Mouse (Mus musculus): Measurements from ENCODE around the gene Mrpl50. TPM values are rescaled to one million over a fixed set of nuclear protein-coding genes. Genes with fewer than 3 reads are reported as not detected.
A peak's percentile ranks its signal among the peaks of the same experiment; 100 is the strongest.
"Not testable (repeated sequence)": the region's sequence is repeated elsewhere in the genome, so short reads cannot be mapped to it uniquely, and the experiment has no call there.

Mrpl50 gene
- polyA plus RNA-seq, 1 experiment from 2014 or later = 81.0 TPM

- ATAC-seq = no peak
- Histone ChIP-seq H3K4me3 (ENCODE audit: low read depth, low read length) (no peak overlapping the region), H3K27me3 (replicated peaks; ENCODE audit: control insufficient read depth, insufficient read depth, low read length) (no peaks in the 10 kb centered on the region), H3K4me2 (ENCODE audit: low read length) (no peak overlapping the region), H3K9ac (ENCODE audit: low read length) (no peak overlapping the region), H3K36me3 (ENCODE audit: control insufficient read depth, insufficient read depth, low read length) (no peaks in the 10 kb centered on the region), H3K4me1 (ENCODE audit: control insufficient read depth, insufficient read depth, low read length) (no peaks in the 10 kb centered on the region), H3K9me3 (replicated peaks; ENCODE audit: control insufficient read depth, low read length) (no peaks in the 10 kb centered on the region), H3K27ac (ENCODE audit: low read depth, low read length) (no peak overlapping the region)
- DNase-seq (ENCODE audit: low spot score) = no peak
- WGBS = 65% methylated on average over 3 of the region's 3 CpGs
Measured at GRCm38 (mm10) chr4:49480896-49481295, 40.0 kb downstream of the Mrpl50 start.

GRCm38 (mm10) chr4:49480104-49480760, 40.7 kb downstream of the Mrpl50 start:
- H3K4me2 ChIP-seq (ENCODE audit: low read length) = no peak overlapping the region
- no peak overlapping the region for H3K4me3 ChIP-seq (ENCODE audit: low read depth, low read length)
- H3K27ac ChIP-seq (ENCODE audit: low read depth, low read length) = no peak overlapping the region
- 26% methylated on average over 21 of the region's 21 CpGs for WGBS
- ATAC-seq = no peak
- DNase-seq (ENCODE audit: low spot score) = peak; percentile 8
- H3K9me3 ChIP-seq (replicated peaks; ENCODE audit: control insufficient read depth, low read length) = no peaks in the 10 kb centered on the region
- H3K36me3 ChIP-seq (ENCODE audit: control insufficient read depth, insufficient read depth, low read length) = no peaks in the 10 kb centered on the region
- H3K27me3 ChIP-seq (replicated peaks; ENCODE audit: control insufficient read depth, insufficient read depth, low read length) = no peaks in the 10 kb centered on the region
- H3K9ac ChIP-seq (ENCODE audit: low read length) = no peak overlapping the region
- H3K4me1 ChIP-seq (ENCODE audit: control insufficient read depth, insufficient read depth, low read length) = no peaks in the 10 kb centered on the region

GRCm38 (mm10) chr4:49479035-49479434, 41.9 kb downstream of the Mrpl50 start:
- not testable (repeated sequence) for H3K4me1 ChIP-seq (ENCODE audit: control insufficient read depth, insufficient read depth, low read length); ATAC-seq; H3K4me2 ChIP-seq (ENCODE audit: low read length); DNase-seq (ENCODE audit: low spot score); H3K9ac ChIP-seq (ENCODE audit: low read length); H3K9me3 ChIP-seq (replicated peaks; ENCODE audit: control insufficient read depth, low read length); H3K4me3 ChIP-seq (ENCODE audit: low read depth, low read length); H3K36me3 ChIP-seq (ENCODE audit: control insufficient read depth, insufficient read depth, low read length); H3K27me3 ChIP-seq (replicated peaks; ENCODE audit: control insufficient read depth, insufficient read depth, low read length); H3K27ac ChIP-seq (ENCODE audit: low read depth, low read length)
- 16% methylated on average over 2 of the region's 2 CpGs for whole genome bisulfite sequencing

- no peaks in the 10 kb centered on the region for H3K27me3 ChIP-seq (replicated peaks; ENCODE audit: control insufficient read depth, insufficient read depth, low read length)
- ATAC-seq = peak; percentile 79; the same call in 1 of the 2 replicates
- H3K4me2 ChIP-seq (ENCODE audit: low read length) = peak overlapping the region; percentile 35
- H3K9me3 ChIP-seq (replicated peaks; ENCODE audit: control insufficient read depth, low read length) = no peaks in the 10 kb centered on the region
- H3K4me1 ChIP-seq (ENCODE audit: control insufficient read depth, insufficient read depth, low read length) = no peaks in the 10 kb centered on the region
- WGBS = 20% methylated on average over 19 of the region's 19 CpGs
- peak; percentile 50 for DNase-seq (ENCODE audit: low spot score)
- no peak overlapping the region for H3K9ac ChIP-seq (ENCODE audit: low read length)
- H3K27ac ChIP-seq (ENCODE audit: low read depth, low read length) = no peak overlapping the region
- no peak overlapping the region for H3K4me3 ChIP-seq (ENCODE audit: low read depth, low read length)
- no peaks in the 10 kb centered on the region for H3K36me3 ChIP-seq (ENCODE audit: control insufficient read depth, insufficient read depth, low read length)
Measured at GRCm38 (mm10) chr4:49478118-49478877, 42.6 kb downstream of the Mrpl50 start.

- no peak overlapping the region for H3K27ac ChIP-seq (ENCODE audit: low read depth, low read length)
- H3K4me3 ChIP-seq (ENCODE audit: low read depth, low read length) = no peak overlapping the region
- H3K4me1 ChIP-seq (ENCODE audit: control insufficient read depth, insufficient read depth, low read length) = no peaks in the 10 kb centered on the region
- no peak for ATAC-seq
- H3K9ac ChIP-seq (ENCODE audit: low read length) = no peak overlapping the region
- H3K4me2 ChIP-seq (ENCODE audit: low read length) = no peak overlapping the region
- DNase-seq (ENCODE audit: low spot score) = no peak
- H3K9me3 ChIP-seq (replicated peaks; ENCODE audit: control insufficient read depth, low read length) = no peaks in the 10 kb centered on the region
- H3K27me3 ChIP-seq (replicated peaks; ENCODE audit: control insufficient read depth, insufficient read depth, low read length) = no peaks in the 10 kb centered on the region
- H3K36me3 ChIP-seq (ENCODE audit: control insufficient read depth, insufficient read depth, low read length) = no peaks in the 10 kb centered on the region
Measured at GRCm38 (mm10) chr4:49474583-49474982, 46.3 kb downstream of the Mrpl50 start.

GRCm38 (mm10) chr4:49473435-49474100, 47.3 kb downstream of the Mrpl50 start, which contains the start of gene Acnat1:
TSS of gene Acnat1 (minus strand) at chr4:49473912.
- Histone ChIP-seq H3K4me3 (ENCODE audit: low read depth, low read length) (no peak within 1 kb of the TSS), H3K36me3 (ENCODE audit: control insufficient read depth, insufficient read depth, low read length) (no peaks in the 10 kb centered on the region), H3K4me1 (ENCODE audit: control insufficient read depth, insufficient read depth, low read length) (no peaks in the 10 kb centered on the region), H3K27ac (ENCODE audit: low read depth, low read length) (no peak within 1 kb of the TSS), H3K9me3 (replicated peaks; ENCODE audit: control insufficient read depth, low read length) (no peaks in the 10 kb centered on the region), H3K4me2 (ENCODE audit: low read length) (no peak within 1 kb of the TSS), H3K27me3 (replicated peaks; ENCODE audit: control insufficient read depth, insufficient read depth, low read length) (no peaks in the 10 kb centered on the region), H3K9ac (ENCODE audit: low read length) (no peak within 1 kb of the TSS)
- ATAC-seq (no peak), DNase-seq (ENCODE audit: low spot score) (no peak)
- 49% methylated on average over 3 of the region's 3 CpGs for WGBS

- no peaks in the 10 kb centered on the region for H3K4me1 ChIP-seq (ENCODE audit: control insufficient read depth, insufficient read depth, low read length)
- no peak overlapping the region for H3K9ac ChIP-seq (ENCODE audit: low read length)
- 92% methylated on average over 3 of the region's 3 CpGs for WGBS
- ATAC-seq = no peak
- no peak overlapping the region for H3K4me2 ChIP-seq (ENCODE audit: low read length)
- H3K27ac ChIP-seq (ENCODE audit: low read depth, low read length) = no peak overlapping the region
- DNase-seq (ENCODE audit: low spot score) = no peak
- H3K27me3 ChIP-seq (replicated peaks; ENCODE audit: control insufficient read depth, insufficient read depth, low read length) = no peaks in the 10 kb centered on the region
- H3K9me3 ChIP-seq (replicated peaks; ENCODE audit: control insufficient read depth, low read length) = no peaks in the 10 kb centered on the region
- no peaks in the 10 kb centered on the region for H3K36me3 ChIP-seq (ENCODE audit: control insufficient read depth, insufficient read depth, low read length)
- no peak overlapping the region for H3K4me3 ChIP-seq (ENCODE audit: low read depth, low read length)
Measured at GRCm38 (mm10) chr4:49469435-49470151, 51.3 kb downstream of the Mrpl50 start.

- Histone ChIP-seq H3K27ac (ENCODE audit: low read depth, low read length) (no peak overlapping the region), H3K4me3 (ENCODE audit: low read depth, low read length) (no peak overlapping the region), H3K4me2 (ENCODE audit: low read length) (no peak overlapping the region), H3K36me3 (ENCODE audit: control insufficient read depth, insufficient read depth, low read length) (no peaks in the 10 kb centered on the region), H3K9ac (ENCODE audit: low read length) (no peak overlapping the region), H3K27me3 (replicated peaks; ENCODE audit: control insufficient read depth, insufficient read depth, low read length) (no peaks in the 10 kb centered on the region), H3K4me1 (ENCODE audit: control insufficient read depth, insufficient read depth, low read length) (no peaks in the 10 kb centered on the region), H3K9me3 (replicated peaks; ENCODE audit: control insufficient read depth, low read length) (no peaks in the 10 kb centered on the region)
- ATAC-seq = no peak
- DNase-seq (ENCODE audit: low spot score) = no peak
- 93% methylated on average over 6 of the region's 6 CpGs for WGBS
Measured at GRCm38 (mm10) chr4:49467360-49467759, 53.5 kb downstream of the Mrpl50 start.
